Mouse (Mus musculus) limb, embryonic 11.5 days (tissue): ENCODE data around the gene Gm6904. TPM values are rescaled to one million over a fixed set of nuclear protein-coding genes. Genes with fewer than 3 reads are reported as not detected.

Source experiments
- ATAC-seq: fragments of 200-750 bp; cut with Nextera tagmentation; 2 replicates; pipeline ENCODE4 v1.8.0; 2017; ENCODE audit warnings: low read depth; ENCODE audit not compliant: insufficient number of reproducible peaks, low FRiP score, low TSS enrichment
- DNase-seq: peaks from one replicate; pipeline ENCODE4 v3.0.0-alpha.2; 2015; ENCODE audit warnings: low spot score
- H3K27ac ChIP-seq: fragments of 300-500 bp; sonication (generic); replicated peaks from 2 replicates; pipeline ENCODE4 v1.5.1; 2014; ENCODE audit warnings: low read depth, mild to moderate bottlenecking, low read length
- H3K27me3 ChIP-seq: fragments of 300-500 bp; sonication (generic); 2 replicates; pipeline ENCODE4 v1.6.1; 2014; ENCODE audit warnings: mild to moderate bottlenecking, low read length, mixed read lengths; ENCODE audit not compliant: control insufficient read depth, insufficient read depth
- H3K36me3 ChIP-seq: fragments of 300-500 bp; sonication (generic); 2 replicates; pipeline ENCODE4 v1.6.1; 2014; ENCODE audit warnings: mild to moderate bottlenecking, low read length, moderate library complexity, mixed read lengths; ENCODE audit not compliant: control insufficient read depth, insufficient read depth
- H3K4me1 ChIP-seq: fragments of 300-500 bp; sonication (generic); 2 replicates; pipeline ENCODE4 v1.6.1; 2014; ENCODE audit warnings: low read length, mixed read lengths; ENCODE audit not compliant: control insufficient read depth, insufficient read depth
- H3K4me2 ChIP-seq: fragments of 300-500 bp; sonication (generic); 2 replicates; pipeline ENCODE4 v1.6.1; 2014; ENCODE audit warnings: low read depth, mild to moderate bottlenecking, moderate library complexity; ENCODE audit not compliant: severe bottlenecking
- H3K4me3 ChIP-seq: fragments of 300-500 bp; sonication (generic); 2 replicates; pipeline ENCODE4 v1.5.1; 2014; ENCODE audit warnings: low read depth, low read length
- H3K9ac ChIP-seq: fragments of 300-500 bp; sonication (generic); 2 replicates; pipeline ENCODE4 v1.6.1; 2014; ENCODE audit warnings: mild to moderate bottlenecking, low read length
- H3K9me3 ChIP-seq: fragments of 300-500 bp; sonication (generic); 2 replicates; pipeline ENCODE4 v1.6.1; 2016; ENCODE audit warnings: low read length; ENCODE audit not compliant: control insufficient read depth
- WGBS: fragments of 180-500 bp; shearing (Covaris S2); extraction: QIAGEN DNeasy Blood & Tissue Kit; methylation state at CpG from one replicate; pipeline ENCODE4 v1.1.7; 2014; 5-methylcytosine and 5-hydroxymethylcytosine counted together
- polyA plus RNA-seq: library from polyadenylated mRNA; unstranded; fragments of >200 nt; fragmentation: Nextera tagmentation; extraction: Ambion mirVana; gene quantifications from 2 replicates; pipeline ENCODE4 v1.2.1, GENCODE M21; 2014

Gene Gm6904
- polyA plus RNA-seq, 1 experiment from 2014 or later: not detected

- Histone ChIP-seq H3K9me3 (no peaks in the 10 kb centered on the region), H3K4me1 (no peaks in the 10 kb centered on the region), H3K36me3 (peaks cover 17% of the 10 kb centered on the region; the same call in 1 of the 2 replicates), H3K4me3 (no peak overlapping the region), H3K9ac (no peak overlapping the region), H3K27ac (no peak overlapping the region), H3K27me3 (no peaks in the 10 kb centered on the region), H3K4me2 (no peak overlapping the region)
- DNase-seq (no peak), ATAC-seq (no peak)
- 94% methylated on average over 3 of the region's 3 CpGs for WGBS
These were observed 30.2 kb downstream of the Gm6904 start for GRCm38 (mm10) chr14:59229822-59230221.

- Histone ChIP-seq H3K27ac (no peak overlapping the region), H3K4me2 (no peak overlapping the region), H3K4me1 (no peaks in the 10 kb centered on the region), H3K9me3 (no peaks in the 10 kb centered on the region), H3K9ac (no peak overlapping the region), H3K36me3 (peaks cover 20% of the 10 kb centered on the region), H3K27me3 (no peaks in the 10 kb centered on the region), H3K4me3 (no peak overlapping the region)
- ATAC-seq (no peak), DNase-seq (no peak)
- 96% methylated on average over 11 of the region's 11 CpGs for whole genome bisulfite sequencing
These were observed 33.8 kb downstream of the Gm6904 start for GRCm38 (mm10) chr14:59226240-59226639.

GRCm38 (mm10) chr14:59219241-59219640 is 40.8 kb downstream of the Gm6904 start:
- 92% methylated on average over 3 of the region's 3 CpGs for WGBS
- Histone ChIP-seq H3K4me1 (no peaks in the 10 kb centered on the region), H3K9me3 (no peaks in the 10 kb centered on the region), H3K27ac (no peak overlapping the region), H3K4me2 (no peak overlapping the region), H3K4me3 (no peak overlapping the region), H3K36me3 (peaks cover 8% of the 10 kb centered on the region), H3K9ac (no peak overlapping the region), H3K27me3 (no peaks in the 10 kb centered on the region)
- ATAC-seq: no peak
- no peak for DNase-seq

GRCm38 (mm10) chr14:59209816-59210215 is 50.2 kb downstream of the Gm6904 start:
- no peak overlapping the region for H3K27ac ChIP-seq
- peaks cover 2% of the 10 kb centered on the region; the same call in 1 of the 2 replicates for H3K36me3 ChIP-seq
- no peak overlapping the region for H3K4me2 ChIP-seq
- no peak for DNase-seq
- no peaks in the 10 kb centered on the region for H3K9me3 ChIP-seq
- peaks cover 7% of the 10 kb centered on the region; the same call in 1 of the 2 replicates for H3K4me1 ChIP-seq
- H3K9ac ChIP-seq: no peak overlapping the region
- ATAC-seq: no peak
- H3K27me3 ChIP-seq: no peaks in the 10 kb centered on the region
- H3K4me3 ChIP-seq: no peak overlapping the region
- 92% methylated on average over 2 of the region's 2 CpGs for WGBS

- no peak overlapping the region for H3K4me2 ChIP-seq
- no peak overlapping the region for H3K4me3 ChIP-seq
- H3K36me3 ChIP-seq: peaks cover 2% of the 10 kb centered on the region; the same call in 1 of the 2 replicates
- H3K27me3 ChIP-seq: no peaks in the 10 kb centered on the region
- DNase-seq (no peak), ATAC-seq (no peak)
- no peaks in the 10 kb centered on the region for H3K9me3 ChIP-seq
- no peak overlapping the region for H3K9ac ChIP-seq
- H3K4me1 ChIP-seq: peaks cover 10% of the 10 kb centered on the region; the same call in 1 of the 2 replicates
- H3K27ac ChIP-seq: no peak overlapping the region
- 89% methylated on average over 7 of the region's 7 CpGs for WGBS
These were observed 51.0 kb downstream of the Gm6904 start for GRCm38 (mm10) chr14:59209003-59209402.

- ATAC-seq (no peak), DNase-seq (peak; percentile 19)
- Histone ChIP-seq H3K4me1 (peaks cover 16% of the 10 kb centered on the region; the same call in 1 of the 2 replicates), H3K27ac (no peak overlapping the region), H3K4me2 (no peak overlapping the region), H3K36me3 (no peaks in the 10 kb centered on the region), H3K9ac (no peak overlapping the region), H3K27me3 (no peaks in the 10 kb centered on the region), H3K4me3 (no peak overlapping the region), H3K9me3 (no peaks in the 10 kb centered on the region)
- WGBS: 71% methylated on average over 10 of the region's 10 CpGs
These were observed 53.9 kb downstream of the Gm6904 start for GRCm38 (mm10) chr14:59205976-59206583.

- Histone ChIP-seq H3K4me3 (no peak overlapping the region), H3K9ac (0 out of 2 replicates have a peak overlapping the region, but pooled peaks have one; percentile 22), H3K27ac (no peak overlapping the region), H3K36me3 (no peaks in the 10 kb centered on the region), H3K4me1 (peaks cover 16% of the 10 kb centered on the region; the same call in 1 of the 2 replicates), H3K4me2 (no peak overlapping the region), H3K27me3 (no peaks in the 10 kb centered on the region), H3K9me3 (no peaks in the 10 kb centered on the region)
- WGBS: 41% methylated on average over 7 of the region's 7 CpGs
- ATAC-seq (no peak), DNase-seq (no peak)
These were observed 54.6 kb downstream of the Gm6904 start for GRCm38 (mm10) chr14:59205461-59205860.

GRCm38 (mm10) chr14:59201604-59202215 is 58.3 kb downstream of the Gm6904 start:
- WGBS: under 1% methylated on average over 21 of the region's 21 CpGs
- Histone ChIP-seq H3K4me1 (peaks cover 16% of the 10 kb centered on the region; the same call in 1 of the 2 replicates), H3K27me3 (no peaks in the 10 kb centered on the region), H3K4me3 (peak overlapping the region; percentile 87), H3K9me3 (no peaks in the 10 kb centered on the region), H3K9ac (peak overlapping the region; percentile 98), H3K36me3 (no peaks in the 10 kb centered on the region), H3K4me2 (peak overlapping the region; percentile 72), H3K27ac (peak overlapping the region; percentile 97)
- ATAC-seq (no peak), DNase-seq (peak; percentile 21)
